ENCODE assay signal across 8 mouse cellular contexts in the genomic region with DNA sequence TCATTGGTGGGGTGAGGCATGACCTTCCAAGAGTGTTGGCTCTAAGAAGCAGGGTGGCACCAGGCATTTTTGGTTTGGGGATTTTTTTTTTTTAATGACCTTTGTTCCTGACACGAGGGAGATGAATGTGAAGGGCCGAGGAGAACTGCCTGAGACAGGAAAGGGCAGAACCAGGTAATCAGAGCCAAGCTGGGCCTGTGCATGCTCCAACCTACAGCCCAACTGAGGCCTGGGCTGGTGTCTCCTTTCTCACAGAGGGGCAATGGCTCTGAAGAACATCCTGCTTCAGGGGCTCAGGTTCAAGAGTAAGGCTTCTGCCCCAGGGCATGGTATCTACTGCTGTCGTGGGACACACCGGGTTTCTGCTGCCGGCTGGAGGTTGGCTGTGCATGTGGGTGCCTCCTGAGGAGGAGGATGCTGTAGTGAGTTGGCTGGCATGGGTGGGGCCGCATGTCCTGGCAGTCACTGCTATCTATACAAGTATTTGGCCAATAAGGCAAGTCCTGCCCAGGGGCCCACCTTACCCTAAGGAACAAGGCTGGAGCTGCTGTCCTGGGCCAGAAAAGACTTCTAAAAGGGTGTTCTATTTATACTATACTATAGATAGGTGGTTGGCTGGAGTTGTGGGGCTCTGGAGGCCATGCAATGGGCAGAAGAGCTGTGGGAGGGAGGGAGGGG. TPM values are rescaled to one million over a fixed set of nuclear protein-coding genes. Genes with fewer than 3 reads are reported as not detected.
DNase-seq lines count a peak whose midpoint lies in the region; ATAC-seq and TF ChIP-seq lines count a peak whose summit lies in the region.

No protein-coding gene starts in this region.

- H3K27me3 ChIP-seq in heart, embryonic 11.5 days (ENCODE audit: control insufficient read depth, insufficient read depth, low read length): no peaks in the 10 kb centered on the region
- H3K27me3 ChIP-seq in E14TG2a.4 (ENCODE audit: insufficient read depth, low read length): no peaks in the 10 kb centered on the region
- H3K27me3 ChIP-seq in forebrain, embryonic 13.5 days: no peaks in the 10 kb centered on the region
- H3K27me3 ChIP-seq in liver, embryonic 15.5 days: peaks cover 95% of the 10 kb centered on the region

- peaks cover 61% of the 10 kb centered on the region for H3K4me1 ChIP-seq in heart, embryonic 11.5 days (ENCODE audit: control insufficient read depth, insufficient read depth, low read length)
- peaks cover 62% of the 10 kb centered on the region for H3K4me1 ChIP-seq in E14TG2a.4 (replicated peaks; ENCODE audit: low read depth, low read length)
- peaks cover 75% of the 10 kb centered on the region for H3K4me1 ChIP-seq in forebrain, embryonic 13.5 days
- peaks cover 42% of the 10 kb centered on the region for H3K4me1 ChIP-seq in liver, embryonic 15.5 days (replicated peaks)

- peaks cover 18% of the 10 kb centered on the region for H3K36me3 ChIP-seq in heart, embryonic 11.5 days (ENCODE audit: control insufficient read depth, insufficient read depth, low read length)
- H3K36me3 ChIP-seq in E14TG2a.4 (ENCODE audit: insufficient read depth, low read length): peaks cover 94% of the 10 kb centered on the region
- peaks cover 67% of the 10 kb centered on the region for H3K36me3 ChIP-seq in forebrain, embryonic 13.5 days (ENCODE audit: poor library complexity, severe bottlenecking)
- H3K36me3 ChIP-seq in liver, embryonic 15.5 days (replicated peaks): 0 out of 2 replicates have a peak, but pooled peaks cover 2% of the 10 kb centered on the region

- no peak for ATAC-seq in heart, embryonic 11.5 days (replicated peaks; ENCODE audit: insufficient number of reproducible peaks, low FRiP score, low TSS enrichment)
- no peak for ATAC-seq in forebrain, embryonic 13.5 days
- peak; percentile 36; the same call in 1 of the 2 replicates for ATAC-seq in liver, embryonic 15.5 days (ENCODE audit: insufficient read depth)

- H3K27ac ChIP-seq in heart, embryonic 11.5 days (ENCODE audit: low read depth, low read length): peak overlapping the region; percentile 98
- no peak overlapping the region for H3K27ac ChIP-seq in forebrain, embryonic 13.5 days
- no peak overlapping the region for H3K27ac ChIP-seq in liver, embryonic 15.5 days (replicated peaks)

- H3K9ac ChIP-seq in heart, embryonic 11.5 days (ENCODE audit: low read depth, low read length): peak overlapping the region; percentile 61; the same call in 1 of the 2 replicates
- H3K9ac ChIP-seq in forebrain, embryonic 13.5 days: peak overlapping the region; percentile 51
- no peak overlapping the region for H3K9ac ChIP-seq in liver, embryonic 15.5 days

- TF ChIP-seq CTCF in E14TG2a.4 (conservative IDR thresholded peaks at IDR 0.05; ENCODE audit: low read length): no peak

- peak overlapping the region; percentile 76 for H3K4me2 ChIP-seq in heart, embryonic 11.5 days
- peak overlapping the region; percentile 90; the same call in 1 of the 2 replicates for H3K4me2 ChIP-seq in forebrain, embryonic 13.5 days
- peak overlapping the region; percentile 41; the same call in 1 of the 2 replicates for H3K4me2 ChIP-seq in liver, embryonic 15.5 days

- H3K4me3 ChIP-seq in heart, embryonic 11.5 days (ENCODE audit: low read depth, low read length): peak overlapping the region; percentile 95
- H3K4me3 ChIP-seq in E14TG2a.4 (replicated peaks; ENCODE audit: low read length): peak overlapping the region; percentile 99
- H3K4me3 ChIP-seq in forebrain, embryonic 13.5 days: no peak overlapping the region
- no peak overlapping the region for H3K4me3 ChIP-seq in liver, embryonic 15.5 days (replicated peaks)

- intact Hi-C loops in heart, postnatal 14 days (cut with DNase I): no loop called here
- intact Hi-C loops in left cerebral cortex, postnatal 4 days (cut with DNase I): no loop called here

- 47% methylated on average over 6 of the region's 6 CpGs for WGBS in heart, embryonic 11.5 days (ENCODE audit: insufficient replicate concordance)
- WGBS in forebrain, embryonic 13.5 days: 64% methylated on average over 6 of the region's 6 CpGs
- WGBS in liver, embryonic 15.5 days (ENCODE audit: insufficient replicate concordance): 35% methylated on average over 6 of the region's 6 CpGs

- H3K9me3 ChIP-seq in heart, embryonic 11.5 days (replicated peaks; ENCODE audit: control insufficient read depth, low read length): no peaks in the 10 kb centered on the region
- no peaks in the 10 kb centered on the region for H3K9me3 ChIP-seq in E14TG2a.4 (ENCODE audit: low read length)
- no peaks in the 10 kb centered on the region for H3K9me3 ChIP-seq in forebrain, embryonic 13.5 days (replicated peaks)
- H3K9me3 ChIP-seq in liver, embryonic 15.5 days (replicated peaks): no peaks in the 10 kb centered on the region

- no peak for DNase-seq in heart, postnatal 14 days
- DNase-seq in embryo, embryonic 11 days: no peak
- no peak for DNase-seq in left cerebral cortex, postnatal 4 days
- DNase-seq in lung, postnatal 36 days: no peak

RNA-seq across cellular contexts. Expression of a gene that starts 5.3 kb away (rescaled TPM):
- 1,555 and 1,889 TPM in 2 replicates for polyA plus RNA-seq in heart, embryonic 11.5 days (2014; fragmentation: Nextera tagmentation; extraction: Ambion mirVana)
- total RNA-seq in heart, postnatal 14 days (2021): 1,000 to 10,000 TPM; 1,287 to 1,327 TPM
- 1,587 and 1,755 TPM in 2 replicates for polyA plus RNA-seq in forebrain, embryonic 13.5 days (2015; fragmentation: Nextera tagmentation; extraction: Ambion mirVana)
- polyA plus RNA-seq in liver, embryonic 15.5 days (2015; fragmentation: Nextera tagmentation; extraction: Ambion mirVana): 163 and 164 TPM in 2 replicates
- 100 to 1,000 TPM; 517 to 569 TPM for total RNA-seq in left cerebral cortex, postnatal 4 days (2021)

RNA-seq across cellular contexts. Expression of a gene that starts 18.5 kb away (rescaled TPM):
- 0.14 and 0.31 TPM in 2 replicates for polyA plus RNA-seq in heart, embryonic 11.5 days (2014; fragmentation: Nextera tagmentation; extraction: Ambion mirVana)
- total RNA-seq in heart, postnatal 14 days (2021): under 1 TPM; 0.05 to 0.19 TPM
- 1.3 and 1.8 TPM in 2 replicates for polyA plus RNA-seq in forebrain, embryonic 13.5 days (2015; fragmentation: Nextera tagmentation; extraction: Ambion mirVana)
- 0.17 and 0.32 TPM in 2 replicates for polyA plus RNA-seq in liver, embryonic 15.5 days (2015; fragmentation: Nextera tagmentation; extraction: Ambion mirVana)
- total RNA-seq in left cerebral cortex, postnatal 4 days (2021): 10 to 100 TPM; 21.0 to 24.4 TPM

RNA-seq across cellular contexts. Expression of a gene that starts 44.4 kb away (rescaled TPM):
- polyA plus RNA-seq in heart, embryonic 11.5 days (2014; fragmentation: Nextera tagmentation; extraction: Ambion mirVana): 19.2 and 21.7 TPM in 2 replicates
- total RNA-seq in heart, postnatal 14 days (2021): 10 to 100 TPM; 18.5 to 22.2 TPM
- polyA plus RNA-seq in forebrain, embryonic 13.5 days (2015; fragmentation: Nextera tagmentation; extraction: Ambion mirVana): 154 and 155 TPM in 2 replicates
- 3.7 and 4.0 TPM in 2 replicates for polyA plus RNA-seq in liver, embryonic 15.5 days (2015; fragmentation: Nextera tagmentation; extraction: Ambion mirVana)
- 100 to 1,000 TPM; 199 to 208 TPM for total RNA-seq in left cerebral cortex, postnatal 4 days (2021)

Comparison
In these comparisons a context has a peak if more than half of its experiments do, and no peak if none do; other contexts are left out.
1. H3K4me3 ChIP-seq: peak in heart, embryonic 11.5 days (single experiment) and E14TG2a.4 (single experiment); none in forebrain, embryonic 13.5 days (single experiment) and liver, embryonic 15.5 days (single experiment).
2. Peak in every context shown above with its lines, with median percentiles within 50 percentile points of each other: H3K4me2 ChIP-seq.